Mouse (Mus musculus): Measurements from ENCODE around the gene Zfp664. TPM values are rescaled to one million over a fixed set of nuclear protein-coding genes. Genes with fewer than 3 reads are reported as not detected.

The Zfp664 gene
- 13.5 TPM for polyA plus RNA-seq (2015; fragmentation: Illumina TruSeq; extraction: RNeasy Lipid Tissue Mini Kit (QIAGEN cat#74804); ENCODE audit: insufficient read depth, low read depth, low replicate concordance)

GRCm38 (mm10) chr5:124862013-124862866 is at the start of gene Zfp664, which contains the start of gene Ccdc92:
Zfp664 (plus strand) TSS chr5:124862691.
Ccdc92 (minus strand) TSS chr5:124862424.

Other genes with a start within 250 kb of the Zfp664 start
- gene Atp6v0a2, start 234.1 kb upstream of the Zfp664 start, polyA plus RNA-seq (2015; fragmentation: Illumina TruSeq; extraction: RNeasy Lipid Tissue Mini Kit (QIAGEN cat#74804); ENCODE audit: insufficient read depth, low read depth, low replicate concordance) = 8.7 TPM
- gene Dnah10, start 137.6 kb upstream of the Zfp664 start, polyA plus RNA-seq (2015; fragmentation: Illumina TruSeq; extraction: RNeasy Lipid Tissue Mini Kit (QIAGEN cat#74804); ENCODE audit: insufficient read depth, low read depth, low replicate concordance) = 0.13 TPM
- 2.6 TPM for gene Ccdc92, start 267 bp upstream of the Zfp664 start, polyA plus RNA-seq (2015; fragmentation: Illumina TruSeq; extraction: RNeasy Lipid Tissue Mini Kit (QIAGEN cat#74804); ENCODE audit: insufficient read depth, low read depth, low replicate concordance)
- 1.6 TPM for gene Rflna, start 140.5 kb downstream of the Zfp664 start, polyA plus RNA-seq (2015; fragmentation: Illumina TruSeq; extraction: RNeasy Lipid Tissue Mini Kit (QIAGEN cat#74804); ENCODE audit: insufficient read depth, low read depth, low replicate concordance)